Mouse (Mus musculus): Measurements from ENCODE around the gene Csrp3. TPM values are rescaled to one million over a fixed set of nuclear protein-coding genes. Genes with fewer than 3 reads are reported as not detected.

Gene Csrp3
- total RNA-seq, 2 experiments from 2014 or later = 0.38 TPM; not detected in 1

GRCm38 (mm10) chr7:48832735-48833134 lies 15.1 kb downstream of the Csrp3 start:
- DNase-seq (ENCODE audit: low spot score in 2 of 2) = no peak

- no peak for DNase-seq (ENCODE audit: low spot score in 2 of 2)
Measured at GRCm38 (mm10) chr7:48830395-48830794, 17.4 kb downstream of the Csrp3 start.

- DNase-seq (ENCODE audit: low spot score in 2 of 2) = no peak
Measured at GRCm38 (mm10) chr7:48829177-48829910, 18.5 kb downstream of the Csrp3 start.

- DNase-seq (ENCODE audit: low spot score in 2 of 2) = no peak
Measured at GRCm38 (mm10) chr7:48825170-48825569, 22.7 kb downstream of the Csrp3 start.

- DNase-seq (ENCODE audit: low spot score in 2 of 2) = no peak
Measured at GRCm38 (mm10) chr7:48824671-48825070, 23.2 kb downstream of the Csrp3 start.

GRCm38 (mm10) chr7:48823621-48824020 lies 24.2 kb downstream of the Csrp3 start:
- DNase-seq (ENCODE audit: low spot score in 2 of 2) = no peak

- DNase-seq (ENCODE audit: low spot score in 2 of 2) = no peak
Measured at GRCm38 (mm10) chr7:48821654-48822053, 26.2 kb downstream of the Csrp3 start.

- DNase-seq (ENCODE audit: low spot score in 2 of 2) = no peak
Measured at GRCm38 (mm10) chr7:48813594-48813993, 34.2 kb downstream of the Csrp3 start.

- no peak for DNase-seq (ENCODE audit: low spot score in 2 of 2)
Measured at GRCm38 (mm10) chr7:48812358-48812757, 35.5 kb downstream of the Csrp3 start.

GRCm38 (mm10) chr7:48810652-48811051 lies 37.2 kb downstream of the Csrp3 start:
- DNase-seq (ENCODE audit: low spot score in 2 of 2) = no peak

- no peak for DNase-seq (ENCODE audit: low spot score in 2 of 2)
Measured at GRCm38 (mm10) chr7:48806587-48806986, 41.2 kb downstream of the Csrp3 start.

GRCm38 (mm10) chr7:48803381-48803780 lies 44.5 kb downstream of the Csrp3 start:
- DNase-seq (ENCODE audit: low spot score in 2 of 2) = no peak

GRCm38 (mm10) chr7:48795130-48795529 lies 52.7 kb downstream of the Csrp3 start:
- no peak for DNase-seq (ENCODE audit: low spot score in 2 of 2)

- DNase-seq (ENCODE audit: low spot score in 2 of 2) = no peak
Measured at GRCm38 (mm10) chr7:48791412-48791811, 56.4 kb downstream of the Csrp3 start.

- DNase-seq (ENCODE audit: low spot score in 2 of 2) = no peak
Measured at GRCm38 (mm10) chr7:48790117-48790516, 57.7 kb downstream of the Csrp3 start.

GRCm38 (mm10) chr7:48788851-48789572 lies 58.8 kb downstream of the Csrp3 start, which contains the start of gene Zdhhc13:
TSS of gene Zdhhc13 (plus strand) at chr7:48789003.
- peak; percentile 82 to 83 for DNase-seq (ENCODE audit: low spot score in 2 of 2)

GRCm38 (mm10) chr7:48788348-48788747 lies 59.5 kb downstream of the Csrp3 start:
- no peak for DNase-seq (ENCODE audit: low spot score in 2 of 2)

GRCm38 (mm10) chr7:48784773-48785523 lies 62.9 kb downstream of the Csrp3 start:
- no peak for DNase-seq (ENCODE audit: low spot score in 2 of 2)

- DNase-seq (ENCODE audit: low spot score in 2 of 2) = no peak
Measured at GRCm38 (mm10) chr7:48782432-48782831, 65.4 kb downstream of the Csrp3 start.
